Mouse (Mus musculus) kidney, embryonic 16.5 days (tissue): Measurements from ENCODE around the gene Aif1l. TPM values are rescaled to one million over a fixed set of nuclear protein-coding genes. Genes with fewer than 3 reads are reported as not detected.

Experiments
- polyA plus RNA-seq: library from polyadenylated mRNA; unstranded; fragments of >200 nt; fragmentation: Nextera tagmentation; extraction: Ambion mirVana; gene quantifications from 2 replicates; pipeline ENCODE4 v1.2.1, GENCODE M21; 2015

The Aif1l gene
- polyA plus RNA-seq, 1 experiment from 2014 or later = 101 TPM

Other genes starting within 250 kb of the Aif1l start
- 0.09 TPM in 1 of 2 replicates, not detected in the other for gene Qrfp, start 139.6 kb upstream of the Aif1l start, polyA plus RNA-seq
- 1.4 and 1.5 TPM in 2 replicates for gene Fibcd1, start 104.1 kb upstream of the Aif1l start, polyA plus RNA-seq
- 4.1 and 4.7 TPM in 2 replicates for gene Lamc3, start 62.8 kb upstream of the Aif1l start, polyA plus RNA-seq
- gene Nup214, start 24.3 kb downstream of the Aif1l start, polyA plus RNA-seq = 70.2 and 94.1 TPM in 2 replicates
- 1.6 and 1.8 TPM in 2 replicates for gene Fam78a, start 134.7 kb downstream of the Aif1l start, polyA plus RNA-seq
- gene Plpp7, start 145.4 kb downstream of the Aif1l start, polyA plus RNA-seq = 6.8 and 7.8 TPM in 2 replicates
- gene Prrc2b, start 200.9 kb downstream of the Aif1l start, polyA plus RNA-seq = 30.3 and 30.4 TPM in 2 replicates